Mouse (Mus musculus): ENCODE measurements around the gene Scn3a. TPM values are rescaled to one million over a fixed set of nuclear protein-coding genes. Genes with fewer than 3 reads are reported as not detected.

Scn3a gene
- 1.5 and 1.9 TPM in 2 replicates for polyA plus RNA-seq (2011; ENCODE audit: insufficient read length, low read depth, missing spikeins)

DNA sequence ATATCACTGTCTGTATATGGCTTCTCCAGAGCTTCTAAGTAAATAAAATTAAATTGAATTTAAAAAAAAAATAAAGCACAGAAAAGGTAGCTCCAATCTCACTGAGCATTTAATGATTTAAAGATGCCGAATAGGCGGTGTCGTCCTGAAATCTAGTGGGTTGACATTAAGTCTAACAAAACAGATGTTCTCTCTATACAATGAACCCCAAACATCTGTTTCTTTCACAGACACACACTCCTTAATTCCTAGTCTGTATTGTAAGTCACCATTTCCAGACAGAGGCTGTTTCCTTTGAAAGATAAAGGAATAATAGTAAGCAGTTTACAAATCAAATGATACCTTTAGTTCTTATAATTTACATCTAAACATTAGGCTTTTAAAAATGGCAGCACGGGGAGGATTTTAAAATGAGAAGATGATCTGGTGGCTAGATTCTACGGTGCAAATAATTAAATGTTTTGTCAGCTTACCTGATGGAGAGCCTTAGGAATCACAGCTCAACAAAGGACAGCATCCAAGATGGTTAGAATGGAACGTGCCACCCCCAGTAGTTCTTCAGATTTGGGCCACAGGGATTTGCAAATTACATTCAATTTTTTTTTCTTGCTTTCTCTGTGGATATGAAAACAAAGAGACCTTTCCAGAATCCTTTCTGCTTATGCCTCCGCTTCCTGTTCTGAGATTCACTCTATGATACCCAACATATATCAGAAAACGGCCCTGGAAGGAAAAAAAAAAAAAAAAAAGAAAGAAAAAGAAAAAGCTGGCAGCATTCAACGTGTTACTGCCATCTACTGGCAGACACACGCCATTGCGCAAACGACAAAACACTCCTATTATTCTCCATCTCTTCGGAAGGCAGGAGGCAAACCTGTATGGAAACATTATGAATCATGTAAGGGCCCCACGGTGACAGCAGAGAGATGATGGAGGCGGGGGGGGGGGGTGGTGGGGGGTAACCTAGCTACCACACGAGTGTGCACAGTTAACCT, at the start of gene Scn3a:
Gene Scn3a (minus strand): TSS at position 835 of the 995 bp plus-strand sequence.
- H3K27ac ChIP-seq (ENCODE audit: insufficient read depth, low read length), result no peak within 1 kb of the TSS
- TF ChIP-seq CTCF (IDR thresholded peaks at IDR 0.05; ENCODE audit: borderline replicate concordance, insufficient read depth, low read length), result peak; percentile 72; the same call in 1 of the 2 replicates
- no peak for TF ChIP-seq POLR2A (IDR thresholded peaks at IDR 0.05; ENCODE audit: low read depth, low read length)
- H3K4me1 ChIP-seq (ENCODE audit: control insufficient read depth, insufficient read depth, low read length), result no peaks in the 10 kb centered on the region
- H3K4me3 ChIP-seq (ENCODE audit: insufficient read depth, low read length), result no peak within 1 kb of the TSS

DNA sequence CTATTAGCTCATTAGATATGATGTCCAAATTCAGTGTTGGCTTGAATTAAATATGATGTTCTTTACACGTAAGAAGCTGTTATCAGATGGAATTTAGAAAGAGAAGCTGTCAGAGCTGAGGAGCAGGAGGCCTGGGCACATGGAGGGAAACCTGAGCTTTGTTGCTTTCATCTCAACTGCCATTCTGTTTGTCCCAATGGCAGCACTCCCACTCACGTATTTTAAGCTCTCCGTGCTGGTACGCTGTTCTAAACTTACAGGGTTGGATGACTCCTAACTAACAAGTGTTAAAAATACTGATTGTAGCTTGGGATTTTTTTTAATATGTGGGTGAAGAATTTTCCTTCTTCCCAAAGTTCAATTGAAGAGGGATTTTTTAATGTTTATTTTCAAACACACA, 44.5 kb upstream of the Scn3a start:
- no peaks in the 10 kb centered on the region for H3K4me1 ChIP-seq (ENCODE audit: control insufficient read depth, insufficient read depth, low read length)
- H3K27ac ChIP-seq (ENCODE audit: insufficient read depth, low read length), result no peak overlapping the region
- no peak overlapping the region for H3K4me3 ChIP-seq (ENCODE audit: insufficient read depth, low read length)
- TF ChIP-seq CTCF (IDR thresholded peaks at IDR 0.05; ENCODE audit: borderline replicate concordance, insufficient read depth, low read length) (no peak), POLR2A (IDR thresholded peaks at IDR 0.05; ENCODE audit: low read depth, low read length) (no peak)

DNA sequence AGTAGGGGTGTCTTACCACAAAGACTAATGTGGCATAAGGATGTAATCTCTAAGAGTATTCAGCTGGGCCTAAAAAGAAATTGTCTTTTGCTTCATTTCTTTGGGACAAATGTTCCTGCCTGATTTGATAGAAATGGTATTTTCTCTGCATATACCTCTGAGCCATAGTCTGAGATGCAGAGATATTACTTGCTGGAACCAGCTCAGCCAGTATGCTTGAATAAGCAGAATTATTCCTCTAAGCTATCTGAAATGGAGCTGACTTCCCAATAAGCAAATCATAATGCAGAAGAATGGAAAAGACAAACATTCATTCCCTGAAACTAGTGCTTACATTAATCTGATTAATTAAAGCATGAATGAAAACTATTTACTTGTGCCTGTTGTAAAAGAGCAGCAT, 40.4 kb upstream of the Scn3a start:
- H3K27ac ChIP-seq (ENCODE audit: insufficient read depth, low read length), result no peak overlapping the region
- no peaks in the 10 kb centered on the region for H3K4me1 ChIP-seq (ENCODE audit: control insufficient read depth, insufficient read depth, low read length)

DNA sequence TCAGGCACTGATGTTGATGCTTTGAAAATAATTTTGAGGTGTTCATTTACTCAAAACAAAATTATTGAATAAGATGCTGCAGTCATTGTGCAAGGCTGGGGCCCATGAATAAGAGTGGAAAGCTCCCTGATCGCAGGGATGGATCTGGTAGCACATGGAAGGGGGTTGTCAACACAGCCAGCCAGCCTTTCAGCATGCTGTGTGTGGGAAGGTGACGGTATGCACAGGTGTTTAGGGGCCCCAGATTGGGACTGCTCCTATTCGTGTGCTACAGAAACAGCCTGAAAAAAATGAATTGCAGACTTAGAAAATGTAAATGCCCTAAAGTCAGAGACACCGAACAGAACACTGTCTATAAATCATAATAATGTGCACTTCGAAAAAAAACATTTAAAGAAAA, 20.3 kb upstream of the Scn3a start:
- Histone ChIP-seq H3K27ac (ENCODE audit: insufficient read depth, low read length) (no peak overlapping the region), H3K4me1 (ENCODE audit: control insufficient read depth, insufficient read depth, low read length) (no peaks in the 10 kb centered on the region), H3K4me3 (ENCODE audit: insufficient read depth, low read length) (no peak overlapping the region)
- TF ChIP-seq POLR2A (IDR thresholded peaks at IDR 0.05; ENCODE audit: low read depth, low read length) (no peak), CTCF (IDR thresholded peaks at IDR 0.05; ENCODE audit: borderline replicate concordance, insufficient read depth, low read length) (no peak)

More for the DNA sequence above, 40.4 kb upstream of the Scn3a start:
- TF ChIP-seq CTCF (IDR thresholded peaks at IDR 0.05; ENCODE audit: borderline replicate concordance, insufficient read depth, low read length) (no peak), POLR2A (IDR thresholded peaks at IDR 0.05; ENCODE audit: low read depth, low read length) (no peak)
- no peak overlapping the region for H3K4me3 ChIP-seq (ENCODE audit: insufficient read depth, low read length)

DNA sequence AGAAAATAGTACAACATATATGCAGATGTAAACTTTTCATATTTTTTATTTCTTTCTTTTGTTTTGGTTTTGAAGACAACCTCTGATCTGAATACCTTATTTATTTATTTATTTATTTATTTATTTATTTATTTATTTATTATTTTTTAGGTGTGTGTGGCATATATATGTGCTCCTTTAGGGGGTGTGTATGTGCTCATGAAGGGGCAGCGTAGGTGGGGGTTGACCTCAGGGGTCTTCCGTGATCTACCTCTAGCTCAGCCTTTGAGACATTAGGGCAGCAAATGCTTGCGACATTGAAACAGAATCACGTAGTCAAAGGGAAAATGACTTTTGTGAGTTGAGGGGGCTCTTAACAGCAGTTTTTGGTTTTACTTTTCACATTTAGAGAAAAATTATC, 498 bp upstream of the Scn3a start:
- no peaks in the 10 kb centered on the region for H3K4me1 ChIP-seq (ENCODE audit: control insufficient read depth, insufficient read depth, low read length)
- no peak overlapping the region for H3K27ac ChIP-seq (ENCODE audit: insufficient read depth, low read length)
- no peak overlapping the region for H3K4me3 ChIP-seq (ENCODE audit: insufficient read depth, low read length)
- TF ChIP-seq CTCF (IDR thresholded peaks at IDR 0.05; ENCODE audit: borderline replicate concordance, insufficient read depth, low read length) (no peak), POLR2A (IDR thresholded peaks at IDR 0.05; ENCODE audit: low read depth, low read length) (no peak)

DNA sequence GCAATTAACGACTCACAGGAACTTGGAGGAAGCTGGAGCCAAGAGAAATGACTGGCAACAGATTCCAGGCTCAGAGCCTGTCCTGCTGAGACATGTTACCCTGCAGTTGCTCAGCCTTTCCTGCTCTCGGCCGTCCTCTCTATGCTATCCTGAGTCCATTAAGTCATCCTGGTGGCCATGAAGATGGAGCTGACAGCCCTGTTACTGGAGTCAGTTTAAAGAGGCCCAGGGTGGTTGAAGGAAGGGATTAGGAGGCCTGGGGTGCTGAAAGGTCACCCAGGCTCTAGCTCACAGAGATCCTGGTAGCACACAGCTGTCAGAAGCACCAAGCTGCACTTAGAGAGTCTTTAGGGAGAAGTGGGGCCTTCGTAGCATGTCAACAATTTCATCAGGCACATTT, 3.5 kb downstream of the Scn3a start:
- H3K27ac ChIP-seq (ENCODE audit: insufficient read depth, low read length), result no peak overlapping the region
- no peak overlapping the region for H3K4me3 ChIP-seq (ENCODE audit: insufficient read depth, low read length)
- TF ChIP-seq POLR2A (IDR thresholded peaks at IDR 0.05; ENCODE audit: low read depth, low read length) (no peak), CTCF (IDR thresholded peaks at IDR 0.05; ENCODE audit: borderline replicate concordance, insufficient read depth, low read length) (no peak)
- H3K4me1 ChIP-seq (ENCODE audit: control insufficient read depth, insufficient read depth, low read length), result no peaks in the 10 kb centered on the region

DNA sequence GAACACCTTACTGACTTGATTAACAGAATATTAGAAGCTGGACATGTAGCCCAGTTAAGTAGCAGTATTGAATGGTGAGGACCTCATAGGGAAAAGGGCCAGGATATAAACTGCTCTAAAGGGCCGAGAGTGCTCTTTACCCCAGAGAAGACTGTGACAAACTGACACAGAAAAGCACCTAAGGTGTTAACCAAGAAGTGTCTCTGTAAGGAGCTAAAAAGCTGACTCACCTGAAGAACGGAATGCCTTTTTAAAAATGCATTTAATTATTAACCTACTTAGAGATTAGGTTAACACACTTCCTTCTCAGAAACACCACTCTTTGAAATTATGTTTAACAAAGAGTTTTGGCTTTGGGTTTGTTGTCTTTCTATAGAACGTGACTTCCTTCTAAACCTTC, 9.7 kb downstream of the Scn3a start:
- Histone ChIP-seq H3K4me1 (ENCODE audit: control insufficient read depth, insufficient read depth, low read length) (no peaks in the 10 kb centered on the region), H3K27ac (ENCODE audit: insufficient read depth, low read length) (no peak overlapping the region), H3K4me3 (ENCODE audit: insufficient read depth, low read length) (no peak overlapping the region)
- no peak for TF ChIP-seq POLR2A (IDR thresholded peaks at IDR 0.05; ENCODE audit: low read depth, low read length)

DNA sequence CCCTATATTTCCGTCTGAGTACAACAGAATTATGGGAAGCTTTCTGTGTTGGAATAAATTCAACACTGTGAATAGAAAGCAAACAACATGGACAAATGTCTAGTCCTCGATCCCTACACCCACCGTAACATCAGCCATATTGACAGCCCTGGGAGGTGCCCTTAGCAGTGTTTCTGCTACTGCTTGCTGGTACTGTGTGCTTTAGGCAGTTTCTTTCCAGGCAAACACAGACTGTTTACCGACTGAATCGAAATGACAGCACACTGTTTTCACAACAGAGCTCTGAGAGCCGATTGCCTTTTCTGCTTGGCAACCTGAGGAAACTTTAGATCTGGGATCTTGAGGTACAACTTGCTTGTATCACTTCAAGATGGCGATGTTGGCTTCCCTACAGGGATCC, 12.8 kb downstream of the Scn3a start:
- no peak overlapping the region for H3K4me3 ChIP-seq (ENCODE audit: insufficient read depth, low read length)
- H3K4me1 ChIP-seq (ENCODE audit: control insufficient read depth, insufficient read depth, low read length), result no peaks in the 10 kb centered on the region; the same call in 1 of the 2 replicates
- TF ChIP-seq CTCF (IDR thresholded peaks at IDR 0.05; ENCODE audit: borderline replicate concordance, insufficient read depth, low read length) (no peak), POLR2A (IDR thresholded peaks at IDR 0.05; ENCODE audit: low read depth, low read length) (no peak)
- no peak overlapping the region for H3K27ac ChIP-seq (ENCODE audit: insufficient read depth, low read length)

DNA sequence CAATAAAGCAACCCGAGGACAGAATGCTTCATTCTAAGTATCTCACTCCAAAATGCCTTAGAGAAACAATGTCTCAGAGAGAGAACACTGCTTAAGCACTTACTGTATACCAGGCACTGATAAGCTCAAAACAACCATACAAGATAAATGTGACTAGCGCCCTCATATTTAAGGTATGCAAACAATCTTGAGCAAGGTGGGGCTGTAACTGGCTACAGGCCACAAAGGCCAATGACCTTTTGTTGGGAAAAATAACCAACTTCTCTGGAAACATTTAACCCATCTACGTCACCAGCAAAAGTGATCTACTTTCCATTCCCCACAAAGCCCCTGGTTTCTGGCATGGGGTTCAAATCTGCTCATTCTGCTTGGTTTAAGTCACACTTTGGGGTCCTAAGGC, 14.0 kb downstream of the Scn3a start:
- TF ChIP-seq POLR2A (IDR thresholded peaks at IDR 0.05; ENCODE audit: low read depth, low read length) (no peak), CTCF (IDR thresholded peaks at IDR 0.05; ENCODE audit: borderline replicate concordance, insufficient read depth, low read length) (no peak)
- Histone ChIP-seq H3K27ac (ENCODE audit: insufficient read depth, low read length) (no peak overlapping the region), H3K4me1 (ENCODE audit: control insufficient read depth, insufficient read depth, low read length) (no peaks in the 10 kb centered on the region; the same call in 1 of the 2 replicates), H3K4me3 (ENCODE audit: insufficient read depth, low read length) (no peak overlapping the region)

DNA sequence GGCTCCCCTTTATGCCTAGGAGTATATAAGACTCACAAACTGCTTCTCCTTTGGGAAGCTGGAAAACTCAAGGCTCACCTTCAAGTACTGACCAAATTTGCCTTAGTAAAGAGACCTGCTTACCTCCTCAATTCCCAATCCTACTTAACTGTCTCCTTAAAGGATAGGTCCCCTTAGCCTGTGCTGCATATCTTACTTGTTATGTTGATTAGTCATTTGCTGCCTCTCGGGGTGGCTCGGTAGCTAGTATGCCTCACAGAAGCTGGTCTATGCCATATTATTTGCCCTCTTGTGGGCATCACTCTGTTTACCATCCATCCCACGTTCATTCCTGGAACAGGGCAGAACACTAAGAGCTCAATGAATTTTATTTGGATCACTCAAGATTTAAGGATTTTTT, 14.7 kb downstream of the Scn3a start:
- TF ChIP-seq CTCF (IDR thresholded peaks at IDR 0.05; ENCODE audit: borderline replicate concordance, insufficient read depth, low read length) (no peak), POLR2A (IDR thresholded peaks at IDR 0.05; ENCODE audit: low read depth, low read length) (no peak)

More for the DNA sequence above, 14.7 kb downstream of the Scn3a start:
- Histone ChIP-seq H3K27ac (ENCODE audit: insufficient read depth, low read length) (no peak overlapping the region), H3K4me1 (ENCODE audit: control insufficient read depth, insufficient read depth, low read length) (no peaks in the 10 kb centered on the region; the same call in 1 of the 2 replicates), H3K4me3 (ENCODE audit: insufficient read depth, low read length) (no peak overlapping the region)

All from embryonic fibroblast, embryonic 13.5 days (primary cell).